Mouse (Mus musculus) hindbrain, embryonic 11.5 days (tissue): Measurements from ENCODE around the gene Prss35. TPM values are rescaled to one million over a fixed set of nuclear protein-coding genes. Genes with fewer than 3 reads are reported as not detected.

Experiments
- ATAC-seq: fragments of 200-750 bp; cut with Nextera tagmentation; 2 replicates; pipeline ENCODE4 v1.8.0; 2017; ENCODE audit warnings: mild to moderate bottlenecking, moderate TSS enrichment, moderate library complexity; ENCODE audit not compliant: low FRiP score
- DNase-seq: peaks from one replicate; pipeline ENCODE4 v3.0.0-alpha.2; 2015; ENCODE audit warnings: low spot score
- H3K27ac ChIP-seq: fragments of 300-500 bp; sonication (generic); 2 replicates; pipeline ENCODE4 v1.5.1; 2014; ENCODE audit warnings: mild to moderate bottlenecking, low read depth, low read length
- H3K27me3 ChIP-seq: fragments of 300-500 bp; sonication (generic); 2 replicates; pipeline ENCODE4 v1.6.1; 2014; ENCODE audit warnings: mild to moderate bottlenecking, low read length, moderate library complexity, mixed read lengths; ENCODE audit not compliant: control insufficient read depth, insufficient read depth
- H3K36me3 ChIP-seq: fragments of 300-500 bp; sonication (generic); 2 replicates; pipeline ENCODE4 v1.6.1; 2014; ENCODE audit warnings: mild to moderate bottlenecking, low read length, moderate library complexity, mixed read lengths; ENCODE audit not compliant: control insufficient read depth, insufficient read depth
- H3K4me1 ChIP-seq: fragments of 300-500 bp; sonication (generic); replicated peaks from 2 replicates; pipeline ENCODE4 v1.6.1; 2014; ENCODE audit warnings: low read length, mixed read lengths; ENCODE audit not compliant: control insufficient read depth, insufficient read depth
- H3K4me2 ChIP-seq: fragments of 300-500 bp; sonication (generic); replicated peaks from 2 replicates; pipeline ENCODE4 v1.6.1; 2014; ENCODE audit warnings: mild to moderate bottlenecking, low read depth, low read length
- H3K4me3 ChIP-seq: fragments of 300-500 bp; sonication (generic); 2 replicates; pipeline ENCODE4 v1.5.1; 2014; ENCODE audit warnings: low read depth, low read length
- H3K9ac ChIP-seq: fragments of 300-500 bp; sonication (generic); 2 replicates; pipeline ENCODE4 v1.6.1; 2014; ENCODE audit warnings: low read depth, low read length
- H3K9me3 ChIP-seq: fragments of 300-500 bp; sonication (generic); 2 replicates; pipeline ENCODE4 v1.6.1; 2016; ENCODE audit warnings: low read length; ENCODE audit not compliant: control insufficient read depth
- WGBS: fragments of 180-500 bp; shearing (Covaris S2); extraction: QIAGEN DNeasy Blood & Tissue Kit; methylation state at CpG from one replicate; pipeline ENCODE4 v1.1.7; 2014; 5-methylcytosine and 5-hydroxymethylcytosine counted together
- polyA plus RNA-seq: library from polyadenylated mRNA; unstranded; fragments of >200 nt; fragmentation: Nextera tagmentation; extraction: Ambion mirVana; gene quantifications from 2 replicates; pipeline ENCODE4 v1.2.1, GENCODE M21; 2014

Gene Prss35
- polyA plus RNA-seq = 0.48 and 1.1 TPM in 2 replicates

DNA sequence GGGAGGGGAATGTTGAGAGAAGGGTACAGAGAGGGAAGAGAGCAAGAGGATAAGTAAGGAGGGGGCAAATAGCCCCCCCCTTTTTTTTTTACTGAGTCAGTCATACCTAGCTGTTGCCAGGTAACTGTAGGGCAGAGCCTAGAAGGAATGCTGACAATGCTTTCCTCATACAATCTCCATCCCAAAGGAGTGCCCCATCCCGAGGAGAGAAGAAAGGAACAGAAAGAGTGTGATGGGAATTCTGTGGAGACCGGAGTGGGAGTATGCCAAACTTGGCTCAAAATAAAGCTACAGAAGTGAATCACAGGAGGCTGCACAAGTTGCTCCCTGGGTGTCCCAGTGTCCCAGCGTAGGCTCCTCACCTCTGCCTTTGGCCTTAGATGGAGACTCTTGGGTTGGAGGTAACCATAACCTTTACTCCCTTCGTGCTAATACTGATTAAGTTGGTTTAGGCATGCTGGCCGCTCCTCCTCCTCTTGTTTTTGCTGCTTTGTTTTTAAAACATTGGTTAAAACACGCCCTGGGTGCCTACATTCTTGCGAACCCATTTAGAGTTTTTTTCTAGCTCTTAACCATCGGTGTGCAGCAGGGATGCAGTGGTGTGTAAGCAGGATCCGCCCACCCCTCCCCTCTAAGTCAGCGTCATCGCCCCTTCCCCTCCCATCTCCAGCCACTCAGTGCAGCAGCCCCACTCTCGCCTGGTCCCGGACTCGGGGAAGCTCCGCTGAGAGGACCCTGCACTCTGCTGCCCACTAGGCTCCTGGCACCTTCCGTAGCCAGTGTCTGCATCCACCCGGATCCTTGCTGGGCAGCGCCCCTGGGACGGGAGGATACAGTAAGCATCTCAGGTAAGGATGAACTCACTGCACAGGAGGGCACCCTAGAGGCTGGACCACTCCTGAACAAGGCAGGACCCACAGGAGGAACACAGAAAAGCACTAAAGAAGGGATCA lies at the start of gene Prss35:
Gene Prss35 (plus strand): TSS at position 691 of the 953 bp plus-strand sequence.
- H3K27me3 ChIP-seq = no peaks in the 10 kb centered on the region
- no peaks in the 10 kb centered on the region for H3K36me3 ChIP-seq
- DNase-seq (peak; percentile 58), ATAC-seq (peak; percentile 87)
- WGBS = 5% methylated on average over 19 of the region's 19 CpGs
- peak within 1 kb of the TSS; percentile 27 for H3K4me3 ChIP-seq
- peak within 1 kb of the TSS; percentile 32 for H3K9ac ChIP-seq
- H3K4me2 ChIP-seq = peak within 1 kb of the TSS; percentile 57
- H3K27ac ChIP-seq = no peak within 1 kb of the TSS
- no peaks in the 10 kb centered on the region for H3K4me1 ChIP-seq
- no peaks in the 10 kb centered on the region for H3K9me3 ChIP-seq

DNA sequence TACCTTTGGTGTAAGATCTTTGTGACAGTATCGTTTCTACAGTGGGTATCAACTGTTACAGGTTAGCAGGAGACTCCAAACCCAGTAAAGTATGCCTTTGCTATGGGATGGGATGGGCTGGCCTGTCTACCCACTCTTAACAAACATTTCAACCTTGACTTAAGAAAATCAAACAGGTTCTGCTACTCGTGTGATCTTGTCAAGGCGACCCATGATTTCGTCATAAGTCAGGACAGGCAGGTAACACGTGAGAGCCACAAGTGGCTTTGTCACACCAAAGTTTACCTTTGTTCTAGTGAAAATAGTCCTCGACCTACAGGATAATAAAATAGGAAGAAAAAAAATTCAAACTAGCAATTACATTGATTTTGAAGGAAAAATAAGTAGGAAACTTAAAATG lies 49.5 kb upstream of the Prss35 start:
- peaks cover 4% of the 10 kb centered on the region; the same call in 1 of the 2 replicates for H3K27me3 ChIP-seq
- DNase-seq (no peak), ATAC-seq (no peak)
- H3K9me3 ChIP-seq = no peaks in the 10 kb centered on the region
- no peak overlapping the region for H3K4me2 ChIP-seq
- no peak overlapping the region for H3K9ac ChIP-seq
- WGBS = 94% methylated on average over 6 of the region's 6 CpGs
- H3K4me1 ChIP-seq = no peaks in the 10 kb centered on the region
- no peaks in the 10 kb centered on the region for H3K36me3 ChIP-seq
- no peak overlapping the region for H3K4me3 ChIP-seq
- H3K27ac ChIP-seq = no peak overlapping the region

DNA sequence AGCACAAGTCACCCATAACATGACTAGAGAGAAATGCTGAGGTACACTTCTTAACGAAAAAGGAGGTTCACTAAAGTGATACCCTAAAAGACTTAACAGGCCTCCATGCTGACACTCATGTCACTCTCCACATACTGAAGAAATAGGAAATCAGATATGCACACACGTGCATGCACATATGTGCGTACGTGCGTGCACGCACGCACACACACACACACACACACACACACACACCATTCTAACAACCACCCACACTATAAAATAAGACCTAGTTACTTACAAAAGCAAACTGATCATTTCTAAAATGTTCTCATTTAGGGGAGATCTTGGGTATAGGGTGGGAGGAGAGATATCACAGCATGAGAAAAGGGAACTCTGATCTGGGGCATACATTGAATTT lies 48.8 kb upstream of the Prss35 start:
- Histone ChIP-seq H3K27ac (no peak overlapping the region), H3K4me3 (no peak overlapping the region), H3K4me2 (no peak overlapping the region), H3K36me3 (no peaks in the 10 kb centered on the region), H3K4me1 (no peaks in the 10 kb centered on the region), H3K9me3 (no peaks in the 10 kb centered on the region), H3K9ac (no peak overlapping the region), H3K27me3 (peaks cover 4% of the 10 kb centered on the region; the same call in 1 of the 2 replicates)
- DNase-seq (no peak), ATAC-seq (no peak)
- WGBS = 94% methylated on average over 7 of the region's 7 CpGs

DNA sequence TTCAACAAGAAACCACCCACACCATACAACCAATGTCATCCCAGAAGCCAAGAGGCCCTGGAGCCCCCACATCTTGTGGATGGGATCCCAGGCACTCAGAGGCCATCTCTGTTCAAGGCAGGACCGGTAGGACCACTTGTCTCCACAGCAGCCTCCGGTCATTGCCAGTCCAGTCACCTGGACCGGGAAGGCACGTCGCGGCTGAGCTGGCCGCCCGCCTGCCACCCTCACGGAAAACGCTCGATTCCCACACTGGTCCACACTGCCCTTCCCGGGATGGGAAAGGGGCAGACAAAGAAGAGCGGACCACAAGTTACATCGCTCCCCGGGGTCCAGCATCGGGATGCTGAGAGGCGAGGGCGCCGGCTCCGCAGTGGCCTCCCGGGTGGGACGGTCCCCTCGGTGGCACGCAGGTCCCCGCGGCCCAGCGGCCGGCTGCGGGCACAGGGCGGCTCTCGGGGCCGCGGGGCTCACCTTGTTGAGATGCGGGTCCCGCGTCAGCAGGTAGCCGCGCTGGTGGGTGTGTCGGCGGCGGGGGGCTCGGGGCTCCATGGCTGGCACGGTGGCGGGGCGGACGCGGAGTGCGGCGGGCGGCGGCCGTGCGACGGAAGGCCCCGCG lies 48.1 kb upstream of the Prss35 start:
- Histone ChIP-seq H3K27me3 (peaks cover 4% of the 10 kb centered on the region; the same call in 1 of the 2 replicates), H3K4me3 (peak overlapping the region; percentile 73), H3K9me3 (no peaks in the 10 kb centered on the region), H3K27ac (peak overlapping the region; percentile 27; the same call in 1 of the 2 replicates), H3K4me2 (peak overlapping the region; percentile 94), H3K36me3 (no peaks in the 10 kb centered on the region), H3K9ac (peak overlapping the region; percentile 70), H3K4me1 (no peaks in the 10 kb centered on the region)
- DNase-seq (peak; percentile 62), ATAC-seq (peak; percentile 66)
- whole genome bisulfite sequencing = 2% methylated on average over 23 of the region's 56 CpGs

DNA sequence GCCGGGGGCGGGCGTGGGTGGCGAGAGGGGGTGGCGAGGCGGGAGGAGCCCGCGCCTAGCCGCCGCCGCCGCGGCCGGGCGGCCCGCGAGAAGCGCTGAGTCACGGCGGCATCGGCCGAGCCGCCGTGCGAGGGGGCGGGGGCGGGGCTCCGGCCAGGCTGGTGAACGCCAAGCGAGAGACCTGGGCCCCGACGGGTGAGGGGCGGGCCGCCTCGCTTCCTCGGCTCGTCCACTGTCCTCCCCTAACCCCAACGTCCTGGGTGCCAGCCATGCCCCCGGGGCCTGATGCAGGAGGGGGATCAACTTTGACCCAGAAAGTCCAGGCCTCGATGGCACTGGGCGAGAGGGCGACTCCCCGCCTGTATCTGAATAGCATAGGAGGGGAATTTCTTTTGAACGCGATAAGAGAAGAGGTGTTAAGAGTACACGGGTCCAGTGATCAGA lies 47.6 kb upstream of the Prss35 start, which contains the start of gene Me1:
Gene Me1 (minus strand): TSS at position 136 of the 444 bp plus-strand sequence.
- peak within 1 kb of the TSS; percentile 73 for H3K4me3 ChIP-seq
- H3K27ac ChIP-seq = peak within 1 kb of the TSS; percentile 27; the same call in 1 of the 2 replicates
- DNase-seq (peak; percentile 79), ATAC-seq (peak; percentile 89)
- peaks cover 4% of the 10 kb centered on the region; the same call in 1 of the 2 replicates for H3K27me3 ChIP-seq
- peak within 1 kb of the TSS; percentile 94 for H3K4me2 ChIP-seq
- H3K36me3 ChIP-seq = no peaks in the 10 kb centered on the region
- no peaks in the 10 kb centered on the region for H3K4me1 ChIP-seq
- WGBS = 2% methylated on average over 39 of the region's 46 CpGs
- peak within 1 kb of the TSS; percentile 70 for H3K9ac ChIP-seq
- H3K9me3 ChIP-seq = no peaks in the 10 kb centered on the region

DNA sequence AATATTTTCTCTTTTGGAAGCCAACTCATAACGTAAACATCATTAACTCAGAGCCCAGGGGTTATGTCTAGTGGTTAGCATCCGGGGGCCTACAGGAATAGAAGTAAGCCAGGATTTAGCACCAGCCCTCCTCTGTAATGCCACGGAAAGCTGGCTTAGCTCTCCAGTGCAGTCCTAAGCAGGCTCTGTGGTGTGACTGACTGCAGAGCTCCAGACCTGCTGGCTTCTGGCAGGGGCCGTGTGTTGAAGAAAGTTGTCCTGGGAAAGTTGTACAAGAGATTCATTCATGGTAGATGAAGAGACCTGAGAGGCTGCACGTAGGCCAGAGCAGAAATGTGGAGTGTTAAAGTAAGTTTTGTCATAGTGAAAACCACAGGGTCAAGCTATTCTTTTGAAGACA lies 42.2 kb upstream of the Prss35 start:
- Histone ChIP-seq H3K36me3 (no peaks in the 10 kb centered on the region), H3K9ac (no peak overlapping the region), H3K4me3 (no peak overlapping the region), H3K27ac (no peak overlapping the region), H3K4me2 (no peak overlapping the region), H3K27me3 (no peaks in the 10 kb centered on the region), H3K4me1 (no peaks in the 10 kb centered on the region), H3K9me3 (no peaks in the 10 kb centered on the region)
- WGBS = 43% methylated on average over 5 of the region's 5 CpGs
- no peak for DNase-seq
- ATAC-seq = no peak

DNA sequence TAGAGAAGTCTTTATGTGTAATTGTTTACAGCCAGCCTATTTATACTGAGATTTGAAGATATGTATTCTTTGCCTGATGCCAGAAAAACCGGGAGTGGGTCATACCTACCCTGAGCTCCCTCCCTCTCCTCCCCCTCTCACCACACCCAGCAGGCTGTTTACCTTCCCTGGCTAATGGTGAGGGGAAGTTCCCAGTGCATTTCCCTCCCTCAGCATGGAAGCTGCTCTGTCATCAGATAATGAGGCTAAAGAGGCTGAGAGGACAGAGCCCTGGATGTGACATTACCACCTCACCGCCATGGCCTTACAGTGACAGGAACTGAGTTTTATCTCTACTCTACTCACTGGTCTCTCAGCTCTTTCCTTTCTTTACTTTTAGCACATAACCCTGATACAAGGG lies 41.6 kb upstream of the Prss35 start:
- WGBS = 33% methylated on average over 2 of the region's 2 CpGs
- H3K4me2 ChIP-seq = no peak overlapping the region
- no peak overlapping the region for H3K27ac ChIP-seq
- H3K9me3 ChIP-seq = no peaks in the 10 kb centered on the region
- no peaks in the 10 kb centered on the region for H3K27me3 ChIP-seq
- no peaks in the 10 kb centered on the region for H3K36me3 ChIP-seq
- no peak overlapping the region for H3K4me3 ChIP-seq
- ATAC-seq (no peak), DNase-seq (no peak)
- no peak overlapping the region for H3K9ac ChIP-seq
- no peaks in the 10 kb centered on the region for H3K4me1 ChIP-seq

DNA sequence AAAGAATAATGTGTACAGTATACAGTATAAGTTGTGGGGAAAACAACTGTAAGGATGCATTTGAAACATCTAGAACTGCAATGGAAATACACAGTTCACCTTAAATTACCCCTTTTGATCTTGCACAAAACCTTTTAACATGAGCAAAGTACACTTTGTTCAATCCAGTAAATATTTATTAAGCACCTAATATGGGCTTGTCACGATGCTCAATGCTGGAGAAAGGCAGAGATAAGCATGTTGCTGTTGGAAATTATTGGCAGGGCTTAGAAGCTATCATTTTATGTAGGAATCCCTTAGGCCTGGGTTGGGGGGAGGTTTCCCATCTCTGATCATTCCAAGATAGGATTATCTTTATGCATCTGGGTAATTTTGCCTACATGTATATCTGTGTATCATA lies 36.0 kb upstream of the Prss35 start:
- ATAC-seq (no peak), DNase-seq (no peak)
- H3K27ac ChIP-seq = no peak overlapping the region
- no peak overlapping the region for H3K4me3 ChIP-seq
- no peaks in the 10 kb centered on the region for H3K4me1 ChIP-seq
- H3K27me3 ChIP-seq = no peaks in the 10 kb centered on the region
- H3K9ac ChIP-seq = no peak overlapping the region
- H3K4me2 ChIP-seq = no peak overlapping the region
- no peaks in the 10 kb centered on the region for H3K9me3 ChIP-seq
- H3K36me3 ChIP-seq = no peaks in the 10 kb centered on the region
- 63% methylated on average over 1 of the region's 1 CpGs for WGBS
